Mouse (Mus musculus): ENCODE data around the gene Smtnl2.

DNA sequence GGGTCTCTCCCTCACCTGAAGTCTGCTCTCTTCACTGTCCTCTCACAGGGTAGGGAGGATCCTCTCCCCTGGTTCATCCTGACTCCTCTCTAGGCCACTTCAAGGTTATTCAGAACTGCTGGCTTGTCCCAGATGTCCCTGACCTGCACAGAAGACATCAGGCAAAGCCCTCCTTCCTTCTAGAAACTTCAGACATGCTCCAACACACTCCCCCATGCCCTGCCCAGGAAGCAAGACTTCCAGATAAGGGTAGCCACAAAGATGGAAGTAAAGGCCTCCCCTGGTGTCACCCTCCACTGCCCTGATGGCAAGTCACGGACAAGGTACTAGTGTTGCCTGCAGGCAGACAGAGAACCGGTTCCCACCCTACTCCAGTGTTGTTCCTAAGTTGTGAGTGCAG, 16.8 kb downstream of the Smtnl2 start:
- TF ChIP-seq CTCF (IDR thresholded peaks at IDR 0.05; ENCODE audit: low read depth, low read length) (no peak), POLR2A (IDR thresholded peaks at IDR 0.05; ENCODE audit: extremely low read depth, insufficient read depth, low read length) (no peak)
